Mouse (Mus musculus) small intestine, adult 2 months (tissue): ENCODE measurements around the gene Bhlhe40.

Experiments used
- CTCF ChIP-seq: fragments of 200-500 bp; IDR thresholded peaks from 2 replicates; pipeline ENCODE4 v1.5.1; 2012; ENCODE audit warnings: low read depth, mild to moderate bottlenecking, control low read depth, inconsistent platforms, low read length, moderate library complexity, mixed read lengths; ENCODE audit not compliant: insufficient replicate concordance, insufficient read length; ENCODE audit errors: extremely low read depth
- POLR2A ChIP-seq: fragments of 200-500 bp; IDR thresholded peaks from 2 replicates; pipeline ENCODE4 v1.6.1; 2012; ENCODE audit warnings: low read depth, mild to moderate bottlenecking, control low read depth, inconsistent platforms, low read length, moderate library complexity

GRCm38 (mm10) chr6:108661412-108661811 is 983 bp downstream of the Bhlhe40 start:
- TF ChIP-seq CTCF (peak; percentile 98), POLR2A (no peak)
